Mouse (Mus musculus) stomach, postnatal 0 days (tissue): ENCODE results near the gene Tmcc2. TPM values are rescaled to one million over a fixed set of nuclear protein-coding genes. Genes with fewer than 3 reads are reported as not detected.

ENCODE experiments used
- ATAC-seq: fragments of 200-750 bp; cut with Nextera tagmentation; 2 replicates; pipeline ENCODE4 v1.8.0; 2017; ENCODE audit not compliant: low FRiP score, low TSS enrichment
- DNase-seq: peaks from one replicate; pipeline ENCODE4 v3.0.0-alpha.2; 2016; ENCODE audit warnings: low spot score
- H3K27ac ChIP-seq: fragments of 300-500 bp; sonication (generic); replicated peaks from 2 replicates; pipeline ENCODE4 v1.5.1; 2014; ENCODE audit warnings: mild to moderate bottlenecking, control low read depth
- H3K27me3 ChIP-seq: fragments of 300-500 bp; sonication (generic); 2 replicates; pipeline ENCODE4 v1.6.1; 2014; ENCODE audit warnings: low read length; ENCODE audit not compliant: control insufficient read depth, insufficient read depth
- H3K36me3 ChIP-seq: fragments of 300-500 bp; sonication (generic); 2 replicates; pipeline ENCODE4 v1.6.1; 2014; ENCODE audit warnings: low read length, mixed read lengths; ENCODE audit not compliant: control insufficient read depth, insufficient read depth
- H3K4me1 ChIP-seq: fragments of 300-500 bp; sonication (generic); replicated peaks from 2 replicates; pipeline ENCODE4 v1.6.1; 2014; ENCODE audit warnings: antibody characterized with exemption; ENCODE audit not compliant: control insufficient read depth, insufficient read depth
- H3K4me2 ChIP-seq: fragments of 300-500 bp; sonication (generic); replicated peaks from 2 replicates; pipeline ENCODE4 v1.6.1; 2014; ENCODE audit warnings: low read depth, mild to moderate bottlenecking, control low read depth, moderate library complexity
- H3K4me3 ChIP-seq: fragments of 300-500 bp; sonication (generic); 2 replicates; pipeline ENCODE4 v1.5.1; 2014; ENCODE audit warnings: low read depth, low read length, control low read depth
- H3K9ac ChIP-seq: fragments of 300-500 bp; sonication (generic); 2 replicates; pipeline ENCODE4 v1.6.1; 2014; ENCODE audit warnings: mild to moderate bottlenecking, low read length, control low read depth, mixed read lengths
- H3K9me3 ChIP-seq: fragments of 300-500 bp; sonication (generic); 2 replicates; pipeline ENCODE4 v1.6.1; 2016; ENCODE audit warnings: low read length; ENCODE audit not compliant: control insufficient read depth
- CTCF ChIP-seq: IDR thresholded peaks from 2 replicates; pipeline ENCODE4 v1.5.1; 2016; ENCODE audit warnings: antibody characterized with exemption, low read depth, mild to moderate bottlenecking, moderate library complexity
- EP300 ChIP-seq: optimal IDR thresholded peaks from 2 replicates; pipeline ENCODE3; 2016; ENCODE audit warnings: antibody characterized with exemption
- WGBS: fragments of 180-500 bp; shearing (Covaris S2); extraction: QIAGEN DNeasy Blood & Tissue Kit; methylation state at CpG from one replicate; pipeline ENCODE4 v1.1.7; 2014; 5-methylcytosine and 5-hydroxymethylcytosine counted together
- polyA plus RNA-seq: library from polyadenylated mRNA; unstranded; fragments of >200 nt; fragmentation: Nextera tagmentation; extraction: Ambion mirVana; gene quantifications from 2 replicates; pipeline ENCODE4 v1.2.1, GENCODE M21; 2015

The Tmcc2 gene
- polyA plus RNA-seq, 1 experiment from 2014 or later: 2.4 TPM

DNA sequence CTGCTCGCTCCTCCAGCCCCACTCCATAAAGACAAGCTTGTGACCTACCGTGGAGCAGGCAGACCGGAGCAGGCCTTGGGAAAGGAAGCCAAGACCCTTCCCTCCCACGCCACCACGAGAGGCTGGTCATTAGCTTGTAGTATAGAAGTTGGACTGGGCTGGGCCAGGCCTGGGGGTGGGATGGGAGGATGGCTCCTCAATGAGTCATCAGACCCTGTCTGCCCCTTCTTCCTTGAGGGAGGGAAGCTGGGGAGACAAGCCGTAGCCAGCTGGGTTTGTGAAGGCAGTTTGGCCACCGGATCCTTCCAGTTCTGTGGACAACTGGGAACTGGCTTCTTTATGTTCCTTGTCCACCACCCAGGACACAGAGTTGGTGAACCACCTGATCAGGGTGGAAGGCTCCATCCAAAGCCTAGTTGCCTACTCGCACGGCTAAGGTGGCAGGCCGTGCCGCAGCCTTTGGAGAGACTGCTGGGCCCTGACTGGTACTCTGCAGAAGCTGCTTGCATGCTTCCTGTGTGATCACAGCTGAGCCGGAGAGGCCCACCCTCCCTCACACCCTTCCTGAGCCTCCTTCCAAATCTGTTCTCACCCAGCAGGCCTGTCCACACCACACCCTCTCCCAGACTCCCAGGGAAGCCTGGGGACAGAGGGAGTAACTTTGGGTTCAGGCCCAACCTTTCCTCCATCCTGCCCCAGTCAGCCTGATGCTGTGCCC, 44.8 kb downstream of the Tmcc2 start:
- Histone ChIP-seq H3K4me3 (no peak overlapping the region), H3K36me3 (no peaks in the 10 kb centered on the region), H3K27ac (peak overlapping the region; percentile 80), H3K4me1 (0 out of 2 replicates have a peak, but pooled peaks cover 4% of the 10 kb centered on the region), H3K4me2 (no peak overlapping the region), H3K27me3 (no peaks in the 10 kb centered on the region), H3K9ac (peak overlapping the region; percentile 0; the same call in 1 of the 2 replicates), H3K9me3 (no peaks in the 10 kb centered on the region)
- 54% methylated on average over 12 of the region's 12 CpGs for WGBS
- ATAC-seq (peak; percentile 87), DNase-seq (no peak)
- TF ChIP-seq CTCF: no peak
- no peak for TF ChIP-seq EP300

DNA sequence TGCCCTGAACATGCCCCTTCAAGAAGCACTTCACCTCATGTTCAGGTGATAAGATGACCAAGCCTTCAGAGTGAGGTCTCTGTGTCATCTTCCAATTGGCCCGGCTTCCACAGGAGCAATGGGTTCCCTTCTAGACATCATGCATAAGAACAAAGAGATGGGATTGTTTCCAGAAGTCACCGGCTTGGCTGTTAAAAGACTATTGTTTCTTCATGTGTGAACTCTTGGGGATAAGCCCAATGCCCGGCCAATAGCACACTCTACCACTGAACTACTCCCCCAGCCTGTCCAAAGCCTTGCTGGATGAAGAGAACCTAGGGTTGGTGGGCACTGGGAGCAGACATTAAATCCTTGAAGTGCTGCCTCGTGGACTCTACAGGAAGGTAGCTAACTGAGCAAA, 45.6 kb downstream of the Tmcc2 start:
- peak overlapping the region; percentile 80; the same call in 1 of the 2 replicates for H3K27ac ChIP-seq
- TF ChIP-seq CTCF (no peak), EP300 (no peak)
- H3K4me2 ChIP-seq: no peak overlapping the region
- 90% methylated on average over 4 of the region's 4 CpGs for WGBS
- H3K9ac ChIP-seq: no peak overlapping the region
- H3K36me3 ChIP-seq: no peaks in the 10 kb centered on the region
- ATAC-seq (no peak), DNase-seq (no peak)
- H3K27me3 ChIP-seq: no peaks in the 10 kb centered on the region
- H3K4me1 ChIP-seq: 0 out of 2 replicates have a peak, but pooled peaks cover 4% of the 10 kb centered on the region
- H3K4me3 ChIP-seq: no peak overlapping the region
- no peaks in the 10 kb centered on the region for H3K9me3 ChIP-seq

- TF ChIP-seq CTCF (no peak), EP300 (no peak)
- no peak for DNase-seq
- ATAC-seq: no peak
- Histone ChIP-seq H3K9ac (no peak overlapping the region), H3K4me1 (0 out of 2 replicates have a peak, but pooled peaks cover 4% of the 10 kb centered on the region), H3K27me3 (no peaks in the 10 kb centered on the region), H3K27ac (no peak overlapping the region), H3K36me3 (no peaks in the 10 kb centered on the region), H3K4me3 (no peak overlapping the region), H3K9me3 (no peaks in the 10 kb centered on the region), H3K4me2 (no peak overlapping the region)
- 89% methylated on average over 1 of the region's 1 CpGs for WGBS
Observed at GRCm38 (mm10) chr1:132343656-132344055, 47.4 kb downstream of the Tmcc2 start.

- Histone ChIP-seq H3K4me2 (no peak overlapping the region), H3K27ac (no peak overlapping the region), H3K36me3 (no peaks in the 10 kb centered on the region), H3K4me1 (0 out of 2 replicates have a peak, but pooled peaks cover 4% of the 10 kb centered on the region), H3K9me3 (no peaks in the 10 kb centered on the region), H3K9ac (no peak overlapping the region), H3K4me3 (no peak overlapping the region), H3K27me3 (no peaks in the 10 kb centered on the region)
- 91% methylated on average over 2 of the region's 2 CpGs for WGBS
- DNase-seq: no peak
- TF ChIP-seq EP300: no peak
- TF ChIP-seq CTCF: no peak
- no peak for ATAC-seq
Observed at GRCm38 (mm10) chr1:132343191-132343590, 47.9 kb downstream of the Tmcc2 start.

DNA sequence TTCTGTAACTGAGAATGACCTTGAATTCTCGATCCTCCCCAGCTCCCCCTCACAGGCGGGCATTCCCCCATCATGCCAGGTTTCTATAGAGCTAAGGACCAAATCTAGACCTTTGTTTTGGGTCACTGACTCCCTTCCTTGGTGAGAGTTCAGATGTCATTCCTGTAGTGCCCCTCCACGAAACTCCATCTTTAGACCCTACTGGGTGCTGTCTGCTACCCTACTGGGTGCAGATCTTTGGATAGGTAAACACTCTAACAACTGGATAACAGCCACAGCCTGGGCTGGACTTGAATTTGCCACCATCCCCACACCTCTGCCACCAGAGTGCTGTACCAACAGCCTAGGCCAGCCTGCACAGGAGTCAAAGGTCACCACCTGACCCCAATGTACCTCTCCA, 48.6 kb downstream of the Tmcc2 start:
- TF ChIP-seq CTCF: no peak
- no peak for TF ChIP-seq EP300
- ATAC-seq: no peak
- DNase-seq: no peak
- Histone ChIP-seq H3K4me2 (no peak overlapping the region), H3K36me3 (no peaks in the 10 kb centered on the region), H3K9ac (no peak overlapping the region), H3K9me3 (no peaks in the 10 kb centered on the region), H3K4me3 (no peak overlapping the region), H3K4me1 (0 out of 2 replicates have a peak, but pooled peaks cover 4% of the 10 kb centered on the region), H3K27ac (no peak overlapping the region), H3K27me3 (no peaks in the 10 kb centered on the region)
- 72% methylated on average over 3 of the region's 3 CpGs for WGBS

- TF ChIP-seq EP300: no peak
- no peak for TF ChIP-seq CTCF
- Histone ChIP-seq H3K4me1 (0 out of 2 replicates have a peak, but pooled peaks cover 4% of the 10 kb centered on the region), H3K9me3 (no peaks in the 10 kb centered on the region), H3K4me3 (no peak overlapping the region), H3K36me3 (no peaks in the 10 kb centered on the region), H3K9ac (0 out of 2 replicates have a peak overlapping the region, but pooled peaks have one; percentile 8), H3K27me3 (no peaks in the 10 kb centered on the region), H3K27ac (no peak overlapping the region), H3K4me2 (no peak overlapping the region)
- DNase-seq: no peak
- 42% methylated on average over 5 of the region's 5 CpGs for WGBS
- no peak for ATAC-seq
Observed at GRCm38 (mm10) chr1:132341731-132342501, 49.2 kb downstream of the Tmcc2 start.
